In the genomic region with DNA sequence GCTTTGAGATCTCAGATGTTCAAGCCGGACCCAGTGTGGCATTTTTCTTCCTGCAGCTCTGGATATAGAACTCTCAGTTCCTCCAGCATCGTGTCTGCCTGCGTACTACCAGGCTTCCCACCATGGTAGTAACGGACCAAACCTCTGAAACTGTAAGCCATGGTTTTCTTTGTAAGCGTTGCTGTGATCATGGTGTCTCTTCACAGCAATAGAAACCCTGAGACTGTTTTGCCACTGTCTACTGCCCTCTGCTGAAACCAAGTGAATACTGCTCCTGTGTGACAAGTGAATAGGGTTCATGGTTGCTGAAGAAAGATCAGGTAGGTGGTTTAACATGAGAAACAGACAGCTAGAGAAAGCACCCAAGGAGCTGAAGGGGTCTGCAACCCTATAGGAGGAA, we compare ENCODE assay signal across 9 mouse cellular contexts. TPM values are rescaled to one million over a fixed set of nuclear protein-coding genes. Genes with fewer than 3 reads are reported as not detected.
DNase-seq lines count a peak whose midpoint lies in the region; ATAC-seq lines count a peak whose summit lies in the region.
"Had no signal": no experiment of that assay in that cellular context is flagged by ENCODE, and none has a peak within 500 bp of the region (broad histone marks: within the 10 kb centered on the region; RNA-seq: fewer than 3 reads in every experiment).

No protein-coding gene starts in this region.

- no peaks in the 10 kb centered on the region for H3K4me1 ChIP-seq in midbrain, embryonic 14.5 days (ENCODE audit: control insufficient read depth, insufficient read depth, low read length)
- no peaks in the 10 kb centered on the region for H3K4me1 ChIP-seq in midbrain, embryonic 10.5 days
- H3K4me1 ChIP-seq: heart, embryonic 13.5 days had no signal

- no peak overlapping the region for H3K4me3 ChIP-seq in midbrain, embryonic 14.5 days (replicated peaks; ENCODE audit: low read depth, low read length)
- H3K4me3 ChIP-seq in midbrain, embryonic 10.5 days: no peak overlapping the region
- H3K4me3 ChIP-seq: heart, embryonic 13.5 days had no signal

- peak; percentile 46 for DNase-seq in adrenal gland, adult 2 months
- DNase-seq in adrenal gland, postnatal 4 days (ENCODE audit: low spot score in 2 of 2): no peak
- peak; percentile 46 for DNase-seq in midbrain, embryonic 14.5 days
- DNase-seq in midbrain, embryonic 10.5 days (ENCODE audit: low spot score): no peak
- peak; percentile 66 to 70 for DNase-seq in cerebellum, postnatal 14 days
- peak; percentile 49 to 57 for DNase-seq in kidney, postnatal 25 days
- peak; percentile 46 for DNase-seq in mesoderm, embryonic 11.5 days (ENCODE audit: low read depth, low spot score)
- no peak for DNase-seq in gastrocnemius, adult 18-20 months (ENCODE audit: low spot score)

- no peaks in the 10 kb centered on the region for H3K36me3 ChIP-seq in midbrain, embryonic 14.5 days (ENCODE audit: control insufficient read depth, insufficient read depth, low read length)
- H3K36me3 ChIP-seq in midbrain, embryonic 10.5 days: no peaks in the 10 kb centered on the region
- H3K36me3 ChIP-seq: heart, embryonic 13.5 days had no signal

- WGBS in midbrain, embryonic 14.5 days: 62% methylated on average over 5 of the region's 5 CpGs
- 74% methylated on average over 5 of the region's 5 CpGs for WGBS in midbrain, embryonic 10.5 days

- H3K27me3 ChIP-seq in midbrain, embryonic 14.5 days (ENCODE audit: control insufficient read depth, insufficient read depth, low read length): no peaks in the 10 kb centered on the region
- H3K27me3 ChIP-seq in midbrain, embryonic 10.5 days (ENCODE audit: low read depth, poor library complexity, severe bottlenecking): 0 out of 2 replicates have a peak, but pooled peaks cover 10% of the 10 kb centered on the region

- ATAC-seq in midbrain, embryonic 14.5 days (ENCODE audit: low FRiP score, low TSS enrichment): no peak

- no peaks in the 10 kb centered on the region for H3K9me3 ChIP-seq in midbrain, embryonic 14.5 days (ENCODE audit: control insufficient read depth, low read length)
- no peaks in the 10 kb centered on the region for H3K9me3 ChIP-seq in midbrain, embryonic 10.5 days (replicated peaks)
- H3K9me3 ChIP-seq: heart, embryonic 13.5 days had no signal

- H3K4me2 ChIP-seq in midbrain, embryonic 14.5 days (ENCODE audit: low read length): no peak overlapping the region
- H3K4me2 ChIP-seq: heart, embryonic 13.5 days had no signal

- no peak overlapping the region for H3K9ac ChIP-seq in midbrain, embryonic 14.5 days (replicated peaks; ENCODE audit: low read length)
- H3K9ac ChIP-seq: heart, embryonic 13.5 days had no signal

- H3K27ac ChIP-seq in midbrain, embryonic 14.5 days (replicated peaks; ENCODE audit: low read depth, low read length): no peak overlapping the region
- H3K27ac ChIP-seq in midbrain, embryonic 10.5 days (replicated peaks): no peak overlapping the region
- H3K27ac ChIP-seq: heart, embryonic 13.5 days had no signal

RNA-seq across cellular contexts. Expression of a gene that starts 16.2 kb away (rescaled TPM):
- 1 to 10 TPM; 7.6 to 8.3 TPM for total RNA-seq in adrenal gland, adult 2 months (2021)
- 4.0 and 4.2 TPM in 2 replicates for polyA plus RNA-seq in adrenal gland, adult 2 months (2012; rRNA removed)
- total RNA-seq in adrenal gland, postnatal 4 days (2021): 10 to 100 TPM in 1 of 2 experiments, 1 to 10 TPM in 1; 7.0 to 11.3 TPM
- 1.4 TPM in 1 of 2 replicates, not detected in the other for polyA plus RNA-seq in midbrain, embryonic 14.5 days (2014; fragmentation: Nextera tagmentation; extraction: Ambion mirVana)
- polyA plus RNA-seq in midbrain, embryonic 10.5 days (2016; fragmentation: Nextera tagmentation; extraction: Ambion mirVana): 0.40 TPM in 1 of 2 replicates, not detected in the other
- total RNA-seq in gastrocnemius, adult 18-20 months (2021): 1 to 10 TPM; 2.3 to 2.4 TPM

RNA-seq across cellular contexts. Expression of a gene that starts 26.2 kb away (rescaled TPM):
- 1 to 10 TPM; 5.1 to 6.9 TPM for total RNA-seq in adrenal gland, adult 2 months (2021)
- 1.6 and 2.0 TPM in 2 replicates for polyA plus RNA-seq in adrenal gland, adult 2 months (2012; rRNA removed)
- total RNA-seq in adrenal gland, postnatal 4 days (2021): 1 to 10 TPM; 1.8 to 2.1 TPM
- 1.5 TPM in 1 of 2 replicates, not detected in the other for polyA plus RNA-seq in midbrain, embryonic 14.5 days (2014; fragmentation: Nextera tagmentation; extraction: Ambion mirVana)
- 0.25 TPM in 1 of 2 replicates, not detected in the other for polyA plus RNA-seq in midbrain, embryonic 10.5 days (2016; fragmentation: Nextera tagmentation; extraction: Ambion mirVana)
- not detected for total RNA-seq in gastrocnemius, adult 18-20 months (2021)

Comparison
In these comparisons a context has a peak if more than half of its experiments do, and no peak if none do; other contexts are left out.
1. DNase-seq: peak in adrenal gland, adult 2 months (single experiment), midbrain, embryonic 14.5 days (single experiment), cerebellum, postnatal 14 days (2 of 2), kidney, postnatal 25 days (2 of 2) and mesoderm, embryonic 11.5 days (single experiment); none in adrenal gland, postnatal 4 days (0 of 2), midbrain, embryonic 10.5 days (single experiment) and gastrocnemius, adult 18-20 months (single experiment).